Mouse (Mus musculus) v-Abl transformed pro-B cells (cell line): Measurements from ENCODE around the gene Trp63.

Source experiments
- in situ Hi-C, 2 experiments: fragments of 400-800 bp; cut with MboI; formaldehyde crosslinking; loops; one replicate each; pipeline ENCODE4 v1.15.1; 2025; ENCODE audit not compliant: unreplicated experiment in 2 of 2

Gene Trp63

GRCm38 (mm10) chr16:25777501-25777900, 93.9 kb downstream of the Trp63 start:
- in situ Hi-C loops = no loop called here

- in situ Hi-C loops = no loop called here
Observed at GRCm38 (mm10) chr16:25779964-25780363, 96.4 kb downstream of the Trp63 start.

GRCm38 (mm10) chr16:25784246-25784645, 100.7 kb downstream of the Trp63 start:
- in situ Hi-C loops = no loop called here

GRCm38 (mm10) chr16:25786457-25786856, 102.9 kb downstream of the Trp63 start:
- in situ Hi-C loops = no loop called here

GRCm38 (mm10) chr16:25792640-25793266, 109.2 kb downstream of the Trp63 start:
- in situ Hi-C loops = no loop called here

- in situ Hi-C loops = no loop called here
Observed at GRCm38 (mm10) chr16:25797732-25798294, 114.2 kb downstream of the Trp63 start.

- in situ Hi-C loops = no loop called here
Observed at GRCm38 (mm10) chr16:25799618-25800017, 116.1 kb downstream of the Trp63 start.

GRCm38 (mm10) chr16:25804955-25805354, 121.4 kb downstream of the Trp63 start:
- in situ Hi-C loops = no loop called here

- in situ Hi-C loops = no loop called here
Observed at GRCm38 (mm10) chr16:25807116-25807515, 123.6 kb downstream of the Trp63 start.

- in situ Hi-C loops = no loop called here
Observed at GRCm38 (mm10) chr16:25817753-25818624, 134.4 kb downstream of the Trp63 start.

- in situ Hi-C loops = no loop called here
Observed at GRCm38 (mm10) chr16:25826016-25826415, 142.5 kb downstream of the Trp63 start.

GRCm38 (mm10) chr16:25832576-25832975, 149.0 kb downstream of the Trp63 start:
- in situ Hi-C loops = no loop called here

- in situ Hi-C loops = no loop called here
Observed at GRCm38 (mm10) chr16:25835301-25835700, 151.7 kb downstream of the Trp63 start.

GRCm38 (mm10) chr16:25835723-25836122, 152.2 kb downstream of the Trp63 start:
- in situ Hi-C loops = no loop called here

GRCm38 (mm10) chr16:25842996-25843395, 159.4 kb downstream of the Trp63 start:
- in situ Hi-C loops = no loop called here

GRCm38 (mm10) chr16:25843625-25844024, 160.1 kb downstream of the Trp63 start:
- in situ Hi-C loops = no loop called here

GRCm38 (mm10) chr16:25846611-25847010, 163.0 kb downstream of the Trp63 start:
- in situ Hi-C loops = no loop called here

GRCm38 (mm10) chr16:25848474-25848873, 164.9 kb downstream of the Trp63 start:
- in situ Hi-C loops = no loop called here

- in situ Hi-C loops = no loop called here
Observed at GRCm38 (mm10) chr16:25849593-25850464, 166.3 kb downstream of the Trp63 start.

GRCm38 (mm10) chr16:25860731-25861505, 177.4 kb downstream of the Trp63 start:
- in situ Hi-C loops = no loop called here
